Mouse (Mus musculus) bone marrow, adult 2 months (tissue): ENCODE data around the gene Olfr56.

ENCODE experiments used
- CTCF ChIP-seq: fragments of 200-500 bp; IDR thresholded peaks from 2 replicates; pipeline ENCODE4 v1.5.1; 2011; ENCODE audit warnings: low read length, control low read depth; ENCODE audit not compliant: control insufficient read depth, insufficient read depth
- POLR2A ChIP-seq: fragments of 200-500 bp; IDR thresholded peaks from 2 replicates; pipeline ENCODE4 v1.6.1; 2011; ENCODE audit warnings: low read depth, mild to moderate bottlenecking, control low read depth, low read length, borderline replicate concordance; ENCODE audit not compliant: control insufficient read depth

DNA sequence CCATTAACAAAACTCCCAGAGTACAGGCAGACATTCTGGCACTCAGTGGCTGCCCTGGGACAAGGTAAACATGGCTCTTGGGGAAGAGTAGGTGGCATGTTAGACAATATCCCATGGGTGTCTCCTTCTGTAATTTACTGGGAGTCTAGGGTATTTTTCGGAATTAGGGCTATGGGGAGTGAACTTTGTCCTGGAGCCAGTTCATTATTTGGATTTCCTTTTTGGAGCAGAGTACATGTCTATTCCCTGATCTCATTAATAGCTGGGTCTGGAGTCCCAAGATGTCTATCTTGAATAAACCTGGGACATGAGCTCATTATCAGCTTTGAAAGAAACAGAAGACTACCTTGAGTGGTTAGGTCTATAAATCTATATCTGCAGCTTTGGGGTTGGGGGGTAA, 175.4 kb downstream of the Olfr56 start, which contains the start of gene Olfr1394:
- TF ChIP-seq CTCF (no peak), POLR2A (no peak)
